Mouse (Mus musculus): ENCODE data around the gene Lrrc32. TPM values are rescaled to one million over a fixed set of nuclear protein-coding genes. Genes with fewer than 3 reads are reported as not detected.

Lrrc32 gene
- 8.9 TPM for polyA plus RNA-seq (2021)

- DNase-seq (ENCODE audit: low read depth, low spot score) (no peak), ATAC-seq (no peak)
- ChIA-PET CTCF (no interaction called here), POLR2A (interaction anchor here (0.6 kb wide), 1 partner anchor 13 kb away, joined by 3 read pairs; no protein-coding TSS in a partner anchor)
- TF ChIP-seq CTCF (IDR thresholded peaks at IDR 0.05): no peak
- no peaks in the 10 kb centered on the region for H3K27me3 ChIP-seq
- in situ Hi-C loops (cut with MboI; ENCODE audit: low pct_unique_long_range_greater_than_20kb): loop anchor here (5.0 to 10.0 kb wide), 2 partner anchors 48 to 206 kb away; no protein-coding TSS in a partner anchor
Observed at GRCm38 (mm10) chr7:98489131-98489530, at the start of gene Lrrc32. Lrrc32 (plus strand) TSS chr7:98489283.

- TF ChIP-seq CTCF (IDR thresholded peaks at IDR 0.05): no peak
- CTCF ChIA-PET: interaction anchor here (1.8 kb wide), 1 partner anchor 92 kb away, joined by 7 read pairs; no protein-coding TSS in a partner anchor
- peaks cover 37% of the 10 kb centered on the region for H3K27me3 ChIP-seq
- DNase-seq (ENCODE audit: low read depth, low spot score) (no peak), ATAC-seq (no peak)
- POLR2A ChIA-PET: no interaction called here
- in situ Hi-C loops (cut with MboI; ENCODE audit: low pct_unique_long_range_greater_than_20kb): no loop called here
Observed at GRCm38 (mm10) chr7:98439956-98440466, 49.1 kb upstream of the Lrrc32 start, which contains the start of gene Gucy2d. Gucy2d (plus strand) TSS chr7:98440416.

GRCm38 (mm10) chr7:98446873-98447272 lies 42.2 kb upstream of the Lrrc32 start:
- CTCF ChIA-PET: no interaction called here
- in situ Hi-C loops (cut with MboI; ENCODE audit: low pct_unique_long_range_greater_than_20kb): no loop called here
- DNase-seq (ENCODE audit: low read depth, low spot score) (no peak), ATAC-seq (no peak)
- POLR2A ChIA-PET: interaction anchor here (0.8 kb wide), 1 partner anchor 58 kb away, joined by 3 read pairs; no protein-coding TSS in a partner anchor
- H3K27me3 ChIP-seq: peaks cover 19% of the 10 kb centered on the region
- no peak for TF ChIP-seq CTCF (IDR thresholded peaks at IDR 0.05)

GRCm38 (mm10) chr7:98447585-98448308 lies 41.3 kb upstream of the Lrrc32 start:
- CTCF ChIA-PET: interaction anchor here (1.2 kb wide), 1 partner anchor 100 kb away, joined by 3 read pairs; no protein-coding TSS in a partner anchor
- in situ Hi-C loops (cut with MboI; ENCODE audit: low pct_unique_long_range_greater_than_20kb): no loop called here
- peaks cover 17% of the 10 kb centered on the region for H3K27me3 ChIP-seq
- POLR2A ChIA-PET: interaction anchor here (0.8 kb wide), 1 partner anchor 59 kb away, joined by 3 read pairs; no protein-coding TSS in a partner anchor
- no peak for TF ChIP-seq CTCF (IDR thresholded peaks at IDR 0.05)
- no peak for DNase-seq (ENCODE audit: low read depth, low spot score)
- ATAC-seq: no peak

- in situ Hi-C loops (cut with MboI; ENCODE audit: low pct_unique_long_range_greater_than_20kb): no loop called here
- ATAC-seq (no peak), DNase-seq (ENCODE audit: low read depth, low spot score) (no peak)
- POLR2A ChIA-PET: no interaction called here
- CTCF ChIA-PET: interaction anchor here (1.2 kb wide), 1 partner anchor 100 kb away, joined by 3 read pairs; no protein-coding TSS in a partner anchor
- peaks cover 14% of the 10 kb centered on the region for H3K27me3 ChIP-seq
- TF ChIP-seq CTCF (IDR thresholded peaks at IDR 0.05): no peak
Observed at GRCm38 (mm10) chr7:98448309-98448630, 40.8 kb upstream of the Lrrc32 start.

- no peak for ATAC-seq
- ChIA-PET CTCF (no interaction called here), POLR2A (no interaction called here)
- no peak for DNase-seq (ENCODE audit: low read depth, low spot score)
- TF ChIP-seq CTCF (IDR thresholded peaks at IDR 0.05): no peak
- H3K27me3 ChIP-seq: peaks cover 11% of the 10 kb centered on the region
- in situ Hi-C loops (cut with MboI; ENCODE audit: low pct_unique_long_range_greater_than_20kb): no loop called here
Observed at GRCm38 (mm10) chr7:98449696-98450095, 39.4 kb upstream of the Lrrc32 start.

GRCm38 (mm10) chr7:98454397-98455120 lies 34.5 kb upstream of the Lrrc32 start:
- no peak for TF ChIP-seq CTCF (IDR thresholded peaks at IDR 0.05)
- ATAC-seq (no peak), DNase-seq (ENCODE audit: low read depth, low spot score) (no peak)
- ChIA-PET POLR2A (no interaction called here), CTCF (no interaction called here)
- in situ Hi-C loops (cut with MboI; ENCODE audit: low pct_unique_long_range_greater_than_20kb): no loop called here
- peaks cover 30% of the 10 kb centered on the region for H3K27me3 ChIP-seq

GRCm38 (mm10) chr7:98460319-98460718 lies 28.8 kb upstream of the Lrrc32 start:
- no peak for TF ChIP-seq CTCF (IDR thresholded peaks at IDR 0.05)
- ATAC-seq (no peak), DNase-seq (ENCODE audit: low read depth, low spot score) (no peak)
- in situ Hi-C loops (cut with MboI; ENCODE audit: low pct_unique_long_range_greater_than_20kb): no loop called here
- H3K27me3 ChIP-seq: peaks cover 59% of the 10 kb centered on the region
- CTCF ChIA-PET: no interaction called here
- POLR2A ChIA-PET: no interaction called here

GRCm38 (mm10) chr7:98469089-98469488 lies 20.0 kb upstream of the Lrrc32 start:
- ChIA-PET CTCF (no interaction called here), POLR2A (no interaction called here)
- ATAC-seq: no peak
- no peak for DNase-seq (ENCODE audit: low read depth, low spot score)
- in situ Hi-C loops (cut with MboI; ENCODE audit: low pct_unique_long_range_greater_than_20kb): no loop called here
- peaks cover 40% of the 10 kb centered on the region for H3K27me3 ChIP-seq
- no peak for TF ChIP-seq CTCF (IDR thresholded peaks at IDR 0.05)

- ATAC-seq: no peak
Observed at GRCm38 (mm10) chr7:98472529-98472928, 16.6 kb upstream of the Lrrc32 start.

GRCm38 (mm10) chr7:98474558-98474957 lies 14.5 kb upstream of the Lrrc32 start:
- CTCF ChIA-PET: no interaction called here
- in situ Hi-C loops (cut with MboI; ENCODE audit: low pct_unique_long_range_greater_than_20kb): no loop called here
- peaks cover 36% of the 10 kb centered on the region for H3K27me3 ChIP-seq
- POLR2A ChIA-PET: interaction anchor here (0.8 kb wide), 1 partner anchor 11 kb away, joined by 3 read pairs; no protein-coding TSS in a partner anchor
- DNase-seq (ENCODE audit: low read depth, low spot score) (no peak), ATAC-seq (no peak)
- TF ChIP-seq CTCF (IDR thresholded peaks at IDR 0.05): no peak

More at GRCm38 (mm10) chr7:98472529-98472928, 16.6 kb upstream of the Lrrc32 start:
- TF ChIP-seq CTCF (IDR thresholded peaks at IDR 0.05): no peak
- peaks cover 32% of the 10 kb centered on the region for H3K27me3 ChIP-seq
- DNase-seq (ENCODE audit: low read depth, low spot score): no peak
- POLR2A ChIA-PET: no interaction called here
- in situ Hi-C loops (cut with MboI; ENCODE audit: low pct_unique_long_range_greater_than_20kb): no loop called here
- CTCF ChIA-PET: no interaction called here
